Mouse (Mus musculus) testis, postnatal 10 days (tissue): Measurements from ENCODE around the gene Tcea2.

Source experiments
- DNase-seq: peaks from one replicate; pipeline ENCODE4 v3.0.0; 2021; ENCODE audit warnings: low spot score

Gene Tcea2

DNA sequence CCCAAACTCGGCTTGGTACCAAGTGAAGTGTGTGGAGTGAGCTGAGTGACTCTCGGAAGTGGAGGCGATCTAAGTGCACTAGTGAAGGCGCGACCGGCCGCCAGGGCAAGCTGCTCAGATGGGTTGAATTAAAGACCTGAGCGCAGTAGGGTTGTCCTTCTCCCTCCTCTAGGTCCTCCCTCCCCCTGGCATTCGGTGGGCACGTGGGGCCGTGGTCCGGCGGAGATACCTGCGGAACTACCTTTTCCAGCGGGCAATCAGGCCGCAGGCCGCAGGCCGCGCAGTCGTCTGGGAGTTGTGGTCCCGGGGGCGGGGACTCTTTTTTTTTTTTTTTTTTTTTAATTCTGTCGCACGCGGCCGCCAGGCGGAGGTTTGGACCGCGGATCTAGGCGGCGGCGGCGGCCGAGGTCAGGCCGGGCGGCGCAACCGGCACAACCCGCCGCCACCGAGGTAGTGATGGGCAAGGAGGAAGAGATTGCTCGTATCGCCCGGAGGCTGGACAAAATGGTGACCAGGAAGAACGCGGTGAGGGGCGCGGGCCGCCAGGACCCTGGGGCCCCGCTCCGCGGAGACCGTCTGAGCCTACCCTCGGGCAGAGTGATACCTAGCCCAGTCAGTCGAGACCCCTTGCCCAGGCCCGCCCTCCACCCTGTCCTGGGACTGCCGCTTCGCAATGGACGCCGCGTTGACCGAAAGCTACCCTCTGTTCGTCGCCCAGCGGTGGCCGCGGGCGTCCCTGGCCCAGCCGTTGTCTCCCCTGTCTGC lies at the start of gene Tcea2:
Tcea2 (plus strand) TSS at position 360 of the 765 bp plus-strand sequence.
- DNase-seq, result peak; percentile 75

DNA sequence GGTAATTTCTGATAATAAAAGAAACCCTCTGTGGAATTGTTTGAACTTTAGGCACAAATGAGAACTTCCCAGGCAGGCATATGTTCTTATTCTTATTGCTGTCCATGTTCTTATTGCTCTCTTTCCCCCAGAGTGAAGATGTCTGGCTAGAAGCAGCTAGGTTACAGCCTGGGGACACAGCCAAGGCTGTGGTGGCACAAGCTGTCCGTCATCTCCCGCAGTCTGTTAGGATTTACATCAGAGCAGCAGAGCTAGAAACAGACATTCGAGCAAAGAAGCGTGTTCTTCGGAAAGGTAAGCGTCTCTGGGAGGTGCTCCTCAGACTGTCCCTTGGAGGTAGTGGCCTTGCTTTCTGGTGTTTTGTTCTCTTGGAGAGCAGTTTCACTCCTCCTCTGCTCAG lies 47.5 kb upstream of the Tcea2 start:
- no peak for DNase-seq

DNA sequence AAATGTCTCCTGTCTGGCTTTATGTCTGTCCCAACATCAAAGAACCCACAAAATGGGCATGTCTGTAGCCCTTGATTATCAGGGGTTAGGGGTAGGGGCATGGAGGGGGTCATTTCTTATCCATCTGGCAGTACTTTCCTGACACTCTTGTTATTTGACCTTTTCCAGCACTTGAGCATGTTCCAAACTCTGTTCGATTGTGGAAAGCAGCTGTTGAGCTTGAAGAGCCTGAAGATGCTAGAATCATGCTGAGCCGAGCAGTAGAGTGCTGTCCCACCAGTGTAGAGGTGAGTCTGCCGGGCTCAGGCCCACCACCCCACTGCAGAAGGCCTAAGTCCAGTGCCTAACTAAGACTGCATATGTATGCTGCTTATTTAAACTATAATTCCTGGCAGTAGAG lies 44.2 kb upstream of the Tcea2 start:
- DNase-seq, result no peak

DNA sequence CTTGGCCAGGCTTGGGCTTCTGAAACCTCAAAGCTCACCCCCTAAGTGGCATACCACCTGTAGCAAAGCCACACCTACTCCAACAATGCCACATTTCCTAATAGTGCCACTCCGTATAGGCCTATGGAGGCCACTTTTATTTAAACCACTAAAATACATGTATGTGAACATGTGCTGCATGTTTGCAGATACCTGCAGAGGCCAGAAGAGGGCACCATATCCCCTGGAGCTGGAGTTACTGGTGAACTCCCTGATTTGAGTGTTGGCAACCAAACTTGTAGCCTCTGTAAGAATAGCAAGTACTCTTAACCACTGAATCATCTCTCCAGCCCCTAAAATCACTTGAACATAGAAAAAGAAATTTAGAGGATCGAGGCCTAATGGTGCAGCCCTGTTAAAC lies 35.7 kb upstream of the Tcea2 start:
- peak; percentile 67 for DNase-seq

DNA sequence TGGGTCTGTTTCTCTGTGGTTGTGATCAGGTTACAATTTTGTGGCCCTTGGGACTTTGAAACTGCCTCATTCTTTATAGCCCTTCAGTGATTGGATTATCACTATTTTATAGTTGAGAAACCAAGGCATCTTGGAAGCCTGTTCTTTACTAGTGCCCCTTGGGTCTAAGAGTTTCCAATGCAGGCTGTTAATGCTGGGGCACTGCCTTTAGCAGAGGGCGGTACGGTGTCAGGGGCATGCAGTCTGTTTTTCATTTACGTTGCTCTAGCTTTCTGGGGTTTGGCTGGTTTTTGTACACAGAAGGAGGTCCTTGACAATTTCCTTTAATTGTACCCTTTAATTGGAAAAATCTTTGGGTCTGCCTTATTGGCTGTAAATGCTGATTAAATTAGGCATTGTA lies 34.4 kb upstream of the Tcea2 start:
- DNase-seq, result no peak

DNA sequence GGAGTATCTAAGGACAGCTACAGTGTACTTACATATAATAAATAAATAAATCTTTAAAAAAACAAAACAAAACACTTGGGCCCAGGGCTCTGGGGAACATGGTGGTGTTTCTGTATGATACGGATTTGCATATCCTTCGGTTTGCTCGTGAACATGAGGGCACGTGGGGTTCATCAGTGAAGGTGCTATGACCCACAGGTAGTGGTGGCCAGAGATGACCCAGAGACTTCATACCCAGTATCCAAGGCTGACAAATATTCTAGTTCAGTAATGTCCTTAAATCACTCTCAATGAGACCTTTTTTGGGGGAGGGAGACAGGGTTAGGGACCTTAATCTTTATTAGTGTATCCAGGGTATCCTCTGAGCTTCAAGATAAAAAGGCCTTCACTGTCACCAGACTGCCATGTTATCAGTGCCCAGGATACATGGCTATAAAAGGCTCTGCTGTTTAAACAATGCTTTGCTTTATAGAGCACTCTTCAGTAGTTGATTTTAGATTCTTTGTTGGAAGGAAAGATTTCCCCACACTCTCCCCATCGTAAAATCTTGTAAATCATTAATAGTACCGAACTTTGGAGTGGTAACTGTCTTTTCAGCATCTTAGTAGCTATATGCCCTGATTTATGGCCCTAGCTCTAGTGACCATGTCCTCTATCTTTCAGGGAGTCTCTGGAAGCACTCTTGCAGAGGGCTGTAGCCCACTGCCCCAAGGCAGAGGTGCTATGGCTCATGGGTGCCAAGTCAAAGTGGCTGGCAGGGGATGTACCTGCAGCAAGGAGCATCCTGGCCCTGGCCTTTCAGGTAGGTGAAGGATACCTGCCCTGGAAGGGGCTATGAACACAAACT lies 33.3 kb upstream of the Tcea2 start:
- no peak for DNase-seq

DNA sequence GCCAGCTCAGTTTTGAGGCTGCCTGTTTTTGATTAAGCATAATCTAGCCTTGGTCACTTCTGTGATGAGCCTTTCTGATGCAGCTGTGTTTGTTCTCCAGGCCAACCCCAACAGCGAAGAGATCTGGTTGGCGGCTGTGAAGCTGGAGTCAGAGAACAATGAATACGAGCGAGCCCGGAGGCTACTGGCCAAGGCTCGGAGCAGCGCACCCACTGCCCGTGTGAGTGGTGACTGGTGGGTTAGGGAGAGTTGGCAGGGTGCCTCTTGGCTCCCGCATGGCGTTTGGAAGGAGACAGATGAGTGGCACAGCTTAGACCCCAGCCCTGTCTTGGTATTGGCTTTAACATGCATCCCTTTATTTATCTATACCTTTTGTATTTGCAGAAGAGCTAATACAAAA lies 31.2 kb upstream of the Tcea2 start:
- DNase-seq, result peak; percentile 41

DNA sequence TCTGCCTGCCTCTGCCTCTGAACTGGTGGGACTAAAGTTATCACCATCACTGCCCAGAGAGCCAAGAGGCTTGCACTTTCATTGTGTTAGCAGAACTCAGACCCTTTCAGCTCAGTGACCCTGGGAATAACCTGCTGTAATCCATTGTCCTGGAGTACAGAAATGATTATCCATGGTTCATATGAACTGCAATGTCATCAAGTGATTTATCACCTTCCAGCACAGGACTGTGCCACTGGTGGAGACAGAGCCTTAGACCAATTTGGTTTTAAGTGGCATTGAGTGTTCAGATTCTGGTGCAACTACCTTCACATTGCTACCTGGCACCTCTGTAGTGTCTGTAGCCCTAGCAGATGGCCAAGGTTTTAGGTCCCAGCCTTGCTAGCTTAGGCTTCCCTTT lies 27.0 kb upstream of the Tcea2 start:
- no peak for DNase-seq

DNA sequence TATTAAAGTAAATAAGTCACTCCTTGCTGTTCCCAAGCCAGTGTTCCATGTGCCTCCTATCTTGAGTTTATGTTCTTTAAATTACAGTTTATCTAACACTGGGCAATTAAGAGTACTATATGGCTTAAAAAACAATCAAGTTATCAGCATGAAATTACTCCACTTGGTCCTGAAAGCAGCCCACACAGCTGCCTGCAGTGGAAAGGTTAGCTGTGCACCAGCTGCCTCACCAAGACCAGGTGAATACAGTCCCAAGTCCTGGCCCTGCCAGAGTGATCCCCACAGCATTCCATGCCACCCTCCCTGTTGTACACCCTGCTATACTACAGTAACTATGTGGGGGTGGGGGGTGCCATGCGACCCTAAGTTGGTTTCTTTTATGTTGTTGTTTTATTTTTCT lies 26.6 kb upstream of the Tcea2 start:
- DNase-seq, result no peak

DNA sequence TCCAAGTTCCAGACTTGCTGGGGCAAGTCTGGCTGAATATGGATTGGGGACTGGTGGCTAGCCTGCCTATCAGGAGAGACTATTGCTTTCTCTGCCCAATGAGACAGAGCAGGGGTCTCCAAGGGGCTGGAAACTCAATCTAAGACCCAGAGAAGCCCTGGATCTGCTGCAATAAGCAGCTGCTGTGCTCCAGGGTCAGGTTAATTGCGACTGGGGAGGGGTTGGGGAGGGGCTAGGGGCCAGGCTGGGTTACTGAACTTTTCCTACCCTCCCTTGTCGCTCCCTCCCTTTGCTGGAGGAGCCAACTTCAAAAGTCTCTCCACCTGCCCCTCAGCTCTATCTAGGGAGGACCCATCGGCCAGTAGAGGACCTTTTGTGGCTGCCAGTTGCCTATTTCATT lies 23.4 kb upstream of the Tcea2 start, which contains the start of gene Gm29797:
Gm29797 (plus strand) TSS at position 301 of the 400 bp plus-strand sequence.
- no peak for DNase-seq

DNA sequence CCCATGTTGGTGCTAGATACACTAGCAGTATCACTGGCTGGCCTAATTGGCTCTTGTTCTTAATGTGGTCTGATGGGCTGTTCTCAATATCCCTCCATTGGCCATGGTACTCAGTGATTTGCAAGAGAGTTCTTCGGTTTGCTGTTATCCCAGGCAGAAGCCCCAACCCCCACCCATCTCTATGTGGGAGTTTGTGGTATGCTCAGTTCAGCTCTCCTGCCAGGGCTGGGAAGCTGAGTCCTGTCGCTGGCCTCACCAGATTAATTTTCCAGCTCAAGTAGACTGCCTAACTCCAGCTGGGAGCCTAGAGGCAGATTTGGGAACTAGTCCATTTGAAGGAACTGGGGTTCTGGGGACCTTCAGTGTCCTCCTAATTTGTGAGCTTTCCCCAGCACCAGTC lies 22.7 kb upstream of the Tcea2 start:
- peak; percentile 46 for DNase-seq

DNA sequence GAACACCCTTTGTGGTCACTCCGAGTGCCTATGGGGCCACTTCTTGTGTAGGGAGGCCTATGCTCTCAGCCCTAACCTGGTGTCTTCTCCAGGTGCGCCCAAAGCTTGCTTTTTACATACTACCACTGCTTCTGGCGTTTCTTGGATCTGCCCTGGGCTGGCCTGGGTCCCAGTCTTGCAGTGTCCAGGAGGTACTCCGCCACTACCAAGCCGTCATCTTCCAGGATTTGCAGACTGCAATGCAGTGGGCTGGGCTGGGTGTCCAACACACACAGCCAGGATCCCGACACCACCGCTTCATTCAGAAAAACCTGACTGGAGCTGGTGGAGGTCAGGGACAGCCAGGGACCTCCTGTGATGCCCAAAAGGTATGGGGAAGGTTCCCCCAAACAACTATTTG lies 21.6 kb upstream of the Tcea2 start:
- peak; percentile 46 for DNase-seq

DNA sequence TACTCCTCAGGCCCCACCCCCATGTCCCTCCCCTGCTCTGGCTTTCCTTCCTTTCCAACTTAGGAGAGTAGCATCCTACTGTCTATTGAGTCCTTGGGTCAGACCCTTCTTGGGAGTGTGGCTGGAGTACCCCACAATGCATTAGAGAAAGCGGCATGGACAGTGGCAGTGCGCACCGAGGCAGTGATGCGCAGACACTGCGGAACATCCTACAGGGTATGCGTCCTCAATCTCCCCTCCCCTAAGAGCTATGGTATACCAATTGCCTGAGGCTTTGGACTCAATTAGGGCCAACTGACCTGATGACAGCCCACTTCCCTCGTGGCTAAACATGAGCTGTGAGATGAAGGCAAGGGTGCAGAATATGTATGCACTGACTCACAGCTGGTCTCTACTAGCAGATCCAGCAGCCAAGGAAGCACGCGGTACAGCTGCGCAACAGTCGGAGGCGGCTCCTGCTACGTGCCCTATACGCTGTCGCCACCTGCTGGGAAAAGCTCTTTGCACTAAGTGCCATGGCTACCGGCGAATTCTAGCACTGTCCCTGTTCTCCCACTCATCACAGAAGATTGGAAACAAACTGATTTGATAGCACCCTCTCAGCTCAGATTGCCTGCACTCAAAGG lies 21.1 kb upstream of the Tcea2 start:
- DNase-seq, result peak; percentile 87

DNA sequence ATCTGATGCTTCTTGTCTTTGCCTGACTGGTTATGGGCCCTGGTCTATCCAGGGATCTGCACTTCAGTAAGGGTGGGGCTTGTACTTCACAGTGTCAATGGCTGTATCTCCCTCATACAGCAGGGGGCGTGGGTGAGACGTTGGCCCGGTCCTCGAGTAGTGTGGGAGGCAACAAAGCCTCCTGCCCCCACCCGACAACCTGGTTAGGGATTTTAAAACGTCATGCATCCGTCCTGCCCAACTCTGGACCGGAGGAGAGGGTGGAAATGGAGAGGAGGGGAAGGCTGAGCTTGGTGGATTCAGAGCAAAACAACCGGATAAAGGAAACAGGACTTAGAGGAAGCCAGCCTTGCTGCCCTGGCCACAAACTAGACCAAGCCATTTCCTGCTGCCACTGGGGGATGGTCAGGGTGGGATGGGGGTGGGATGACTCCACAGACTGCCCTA lies 20.5 kb upstream of the Tcea2 start:
- DNase-seq, result peak; percentile 90

DNA sequence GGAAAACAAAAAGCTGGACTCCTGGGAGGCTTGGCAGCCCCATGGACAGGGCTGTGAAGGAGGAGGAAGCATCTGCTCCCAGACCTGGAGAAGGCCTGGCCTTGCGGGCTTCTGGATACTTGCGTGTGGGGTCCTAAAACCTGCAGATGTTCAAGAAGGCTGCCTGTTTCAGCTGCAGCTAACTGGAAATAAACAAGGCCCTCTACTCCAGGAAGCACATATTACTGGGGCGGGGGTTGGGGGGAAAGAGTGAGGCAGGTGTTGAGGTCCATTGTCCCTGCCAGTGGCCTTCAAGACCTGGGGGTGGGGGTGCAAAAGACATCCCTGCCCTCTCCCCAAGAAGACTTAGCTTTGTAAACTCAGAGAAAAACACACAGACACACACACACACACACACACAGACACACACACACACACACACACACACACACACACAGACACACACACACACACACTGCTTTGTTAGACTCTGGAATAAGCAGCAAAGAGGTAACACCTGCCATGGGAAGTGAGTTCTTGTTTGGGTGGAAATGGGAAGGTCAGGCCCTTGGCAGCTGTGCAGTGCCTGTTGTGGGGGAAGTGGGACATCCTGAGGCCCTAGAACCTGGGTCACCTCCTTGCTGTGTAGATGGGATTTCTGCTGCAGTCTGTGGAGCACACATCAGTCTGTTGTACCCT lies 17.4 kb upstream of the Tcea2 start:
- no peak for DNase-seq

DNA sequence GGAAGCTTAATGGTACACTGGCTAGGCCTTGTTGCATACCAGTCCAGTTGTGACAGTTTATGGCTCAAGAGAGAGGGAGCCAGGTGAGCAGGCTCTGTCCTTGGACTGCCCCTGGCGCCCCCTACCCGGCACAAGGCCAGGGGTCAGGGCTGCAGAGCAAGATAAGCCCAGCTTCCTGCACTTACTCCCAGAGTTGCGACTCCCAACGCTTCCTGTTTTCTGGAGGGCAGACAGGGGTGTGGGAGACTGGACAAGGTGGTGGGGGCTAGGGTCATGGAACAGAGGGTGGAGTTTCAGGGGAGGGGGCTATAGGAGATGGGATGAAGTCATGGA lies 16.8 kb upstream of the Tcea2 start:
- DNase-seq, result peak; percentile 46

DNA sequence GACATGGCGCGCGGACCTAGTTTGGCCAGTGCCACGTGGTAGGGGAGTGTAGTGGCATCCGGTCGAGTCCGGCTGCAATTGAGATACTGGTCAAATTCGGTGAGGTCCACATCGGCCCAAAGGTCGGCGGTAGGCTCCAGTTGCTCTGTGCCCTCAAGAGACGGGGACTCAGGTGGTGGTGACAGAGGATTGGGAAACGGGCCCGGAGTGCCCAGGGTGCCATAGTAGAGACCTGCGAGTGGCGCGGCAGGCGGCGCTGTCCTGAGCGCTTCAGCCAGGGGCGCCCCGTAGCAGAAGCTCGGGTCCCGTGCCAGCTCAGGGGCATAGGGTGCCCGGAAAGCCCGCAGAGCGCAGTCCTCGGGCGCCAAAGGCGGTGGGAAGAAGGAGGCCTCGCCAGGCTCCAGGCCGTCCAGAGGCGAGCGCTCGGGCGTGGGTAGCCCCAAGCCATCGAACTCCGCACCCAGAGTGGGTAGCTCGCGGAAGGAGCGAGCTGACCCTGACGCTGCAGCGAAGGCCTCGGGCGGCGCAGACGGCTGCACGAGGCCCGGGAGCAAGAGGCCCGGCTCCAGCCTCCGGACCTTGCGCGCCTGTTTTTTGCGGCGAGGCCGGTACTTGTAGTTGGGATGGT lies 9.7 kb upstream of the Tcea2 start:
- DNase-seq, result peak; percentile 62

DNA sequence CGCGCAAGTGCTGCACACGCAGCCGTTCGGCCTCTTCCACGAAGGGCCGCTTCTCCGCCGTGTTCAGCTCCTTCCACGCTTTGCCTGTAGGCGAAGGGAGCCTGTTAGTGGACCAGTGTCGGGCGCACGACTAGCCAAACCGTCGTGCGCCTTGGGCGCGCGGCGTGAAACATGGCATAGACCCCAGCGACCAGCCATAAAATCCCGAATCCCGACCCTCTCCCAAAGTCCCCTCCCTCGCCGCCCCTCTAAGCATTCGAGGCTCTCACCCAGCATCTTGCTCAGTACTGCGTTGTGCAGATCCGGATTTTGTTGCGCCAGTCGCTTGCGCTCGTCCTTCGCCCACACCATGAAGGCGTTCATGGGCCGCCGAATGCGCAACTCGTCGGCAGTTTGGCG lies 9.2 kb upstream of the Tcea2 start:
- DNase-seq, result peak; percentile 53

DNA sequence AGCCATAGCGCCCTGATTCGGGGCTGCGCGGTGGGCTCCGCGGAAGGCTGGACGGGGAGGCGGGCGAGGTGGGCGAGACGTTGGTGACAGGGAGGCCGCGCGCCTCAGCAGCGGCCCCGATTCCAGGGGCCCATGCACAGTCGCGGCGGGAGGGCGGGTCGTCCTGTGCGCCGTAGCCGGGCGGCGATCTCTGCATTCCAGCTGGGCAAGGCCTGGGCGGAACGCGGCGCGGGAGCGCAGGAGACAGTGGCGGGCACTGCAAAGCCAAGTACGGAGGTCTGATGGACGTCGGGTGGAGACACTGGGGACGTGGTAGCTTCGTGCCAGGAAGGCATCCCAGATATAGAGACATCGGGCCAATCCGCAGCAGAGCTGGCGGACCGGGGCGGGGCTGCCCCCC lies 8.8 kb upstream of the Tcea2 start, which contains the start of gene Sox18:
Sox18 (minus strand) TSS at position 315 of the 400 bp plus-strand sequence.
- peak; percentile 67 for DNase-seq

DNA sequence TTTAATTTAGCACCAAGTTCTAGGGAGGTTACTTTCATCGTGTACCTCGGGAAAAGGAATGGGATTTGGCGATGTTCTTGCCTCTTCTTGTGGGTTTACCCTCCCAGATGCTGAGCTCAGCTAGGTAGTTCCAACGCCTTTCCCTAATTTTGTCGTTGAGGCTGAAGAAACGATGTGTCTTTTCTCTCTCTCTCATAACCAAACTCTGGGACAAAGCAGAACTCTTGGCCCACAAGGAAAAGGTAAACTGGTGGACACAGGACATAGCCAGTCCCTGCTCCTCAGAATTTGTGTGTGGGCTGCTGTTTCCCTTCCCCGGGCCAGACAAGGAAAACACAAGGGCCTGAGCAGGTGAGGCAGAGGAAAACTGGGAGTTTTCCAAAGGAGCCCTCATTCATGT lies 8.1 kb upstream of the Tcea2 start:
- peak; percentile 42 for DNase-seq

DNA sequence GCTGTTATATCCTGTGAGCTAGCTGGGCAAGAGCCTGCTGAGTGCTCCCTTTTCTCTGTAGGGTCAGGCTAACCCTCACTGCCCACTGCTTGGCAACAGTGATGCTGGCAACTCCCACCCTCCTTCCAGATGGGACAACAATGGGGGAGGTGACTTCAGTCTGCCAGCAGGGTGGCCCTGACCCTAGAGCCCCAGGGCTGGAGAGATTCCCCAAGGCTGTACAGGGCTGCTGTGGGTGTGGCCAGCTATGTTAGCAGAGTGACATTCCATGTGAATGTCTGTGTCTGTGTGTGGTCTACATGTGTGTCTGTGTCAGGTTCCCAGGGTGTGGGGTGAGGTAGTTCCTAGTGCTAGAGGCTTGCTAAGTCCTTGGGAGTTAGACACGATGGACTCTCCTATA lies 6.6 kb upstream of the Tcea2 start:
- peak; percentile 75 for DNase-seq

DNA sequence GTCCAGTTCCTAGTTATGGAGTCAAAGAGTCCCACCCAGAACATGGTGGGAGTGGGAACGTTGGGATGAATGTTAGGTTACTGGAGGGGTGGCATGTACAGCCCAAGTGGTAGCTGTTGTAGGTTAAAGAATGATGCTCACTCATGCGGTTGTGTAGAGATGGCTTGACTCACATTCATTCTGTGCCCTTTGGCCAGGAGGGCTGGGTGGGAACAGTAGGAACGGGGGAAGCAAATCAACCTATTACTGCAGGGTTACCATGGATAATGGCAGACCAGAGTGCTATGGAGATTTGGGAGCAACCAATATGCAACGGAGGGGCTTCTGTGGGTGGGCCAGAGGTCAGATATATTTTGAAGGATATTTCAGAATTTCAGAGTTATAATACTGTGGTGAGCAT lies 5.2 kb upstream of the Tcea2 start:
- no peak for DNase-seq
